Mouse (Mus musculus) c-Kit-positive CD71-negative TER-119-negative erythroid progenitor cells, embryonic 14.5 days (primary cell): Measurements from ENCODE around the gene Mtx1.
"Not testable (repeated sequence)": the region's sequence is repeated elsewhere in the genome, so short reads cannot be mapped to it uniquely, and the experiment has no call there.

Source experiments
- DNase-seq: peaks from one replicate; pipeline ENCODE4 v3.0.0-alpha.2; 2013; ENCODE audit warnings: low read depth

Gene Mtx1

DNA sequence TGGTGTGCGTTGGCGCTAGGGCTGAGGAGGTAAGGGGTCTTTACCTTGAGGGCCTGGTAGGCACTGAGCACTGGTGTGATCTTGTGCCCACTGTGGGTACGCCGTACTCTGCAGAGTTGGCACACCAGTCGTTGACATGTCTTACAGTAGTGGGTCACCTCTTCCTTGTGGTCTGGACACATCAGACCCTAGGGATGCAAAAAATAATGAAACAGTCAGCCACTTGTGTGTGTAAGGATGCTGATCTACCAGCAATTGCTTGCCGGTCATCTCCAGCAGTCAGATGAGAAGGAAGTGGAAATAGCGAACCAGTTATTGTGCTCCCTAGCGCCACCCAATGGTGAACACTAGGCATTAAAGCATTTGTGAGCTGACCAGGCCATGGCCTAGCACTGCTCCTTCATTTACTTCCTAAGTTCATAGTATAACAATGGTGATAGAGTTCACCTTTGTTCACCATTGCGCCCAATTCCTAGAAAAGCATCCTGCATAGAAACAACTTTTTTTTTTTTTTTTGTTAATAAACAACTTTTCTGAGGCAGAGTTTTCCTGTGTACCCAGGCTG is 15.5 kb upstream of the Mtx1 start:
- DNase-seq = peak; percentile 71

- no peak for DNase-seq
These were observed 11.6 kb upstream of the Mtx1 start for GRCm38 (mm10) chr3:89238494-89238893.

- no peak for DNase-seq
These were observed 10.8 kb upstream of the Mtx1 start for GRCm38 (mm10) chr3:89237682-89238081.

DNA sequence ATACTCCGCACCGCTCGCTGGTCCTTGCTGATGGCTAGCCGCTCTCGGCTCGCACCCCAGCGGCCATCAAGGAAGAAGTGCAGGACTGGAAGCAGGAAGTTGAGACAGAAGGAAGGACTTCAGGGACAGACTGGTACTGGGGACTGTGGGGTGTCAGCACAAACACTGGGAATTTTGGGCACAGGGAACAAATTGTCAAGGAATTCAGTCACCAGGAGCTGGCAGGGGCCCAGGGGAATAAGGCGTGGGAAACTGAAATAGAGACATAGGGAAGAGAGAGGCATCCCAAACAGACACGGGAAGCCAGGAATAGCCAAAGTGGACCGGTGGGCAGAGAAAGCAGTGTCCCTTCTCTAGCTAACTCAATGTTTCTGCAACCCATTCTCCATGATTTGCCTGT is 9.6 kb upstream of the Mtx1 start:
- no peak for DNase-seq

DNA sequence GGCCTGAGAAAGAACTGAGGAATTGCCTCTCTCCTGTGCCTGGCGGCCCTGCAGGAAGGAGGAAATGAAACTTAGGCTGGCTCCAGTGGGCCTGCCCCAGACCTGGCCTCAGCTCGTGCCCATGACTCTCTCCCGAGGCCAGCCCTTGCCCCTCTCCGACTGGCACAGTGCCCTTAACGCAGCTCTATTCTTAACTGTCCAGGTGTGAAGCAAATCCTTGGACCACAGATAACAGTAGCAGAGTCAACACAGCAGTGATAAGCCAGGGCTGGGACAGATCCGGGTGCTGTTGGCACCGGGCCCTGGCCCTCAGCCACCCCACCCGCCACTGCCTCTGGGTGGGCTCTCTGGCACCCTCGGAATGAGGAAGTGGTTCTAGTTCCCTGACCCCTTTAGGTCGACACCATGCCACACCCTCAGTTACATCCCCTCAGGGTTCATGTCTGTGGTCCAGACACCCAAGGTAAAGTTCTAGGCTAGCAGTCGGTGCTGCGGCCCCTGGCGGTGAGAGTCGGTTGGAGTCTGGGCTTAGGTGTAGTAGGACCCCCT is 6.7 kb upstream of the Mtx1 start:
- no peak for DNase-seq

GRCm38 (mm10) chr3:89232614-89233013 is 5.7 kb upstream of the Mtx1 start:
- no peak for DNase-seq

GRCm38 (mm10) chr3:89231772-89232275 is 4.9 kb upstream of the Mtx1 start:
- DNase-seq = no peak

- DNase-seq = no peak
These were observed 4.5 kb upstream of the Mtx1 start for GRCm38 (mm10) chr3:89231345-89231744.

GRCm38 (mm10) chr3:89230561-89230960 is 3.7 kb upstream of the Mtx1 start:
- DNase-seq = no peak

DNA sequence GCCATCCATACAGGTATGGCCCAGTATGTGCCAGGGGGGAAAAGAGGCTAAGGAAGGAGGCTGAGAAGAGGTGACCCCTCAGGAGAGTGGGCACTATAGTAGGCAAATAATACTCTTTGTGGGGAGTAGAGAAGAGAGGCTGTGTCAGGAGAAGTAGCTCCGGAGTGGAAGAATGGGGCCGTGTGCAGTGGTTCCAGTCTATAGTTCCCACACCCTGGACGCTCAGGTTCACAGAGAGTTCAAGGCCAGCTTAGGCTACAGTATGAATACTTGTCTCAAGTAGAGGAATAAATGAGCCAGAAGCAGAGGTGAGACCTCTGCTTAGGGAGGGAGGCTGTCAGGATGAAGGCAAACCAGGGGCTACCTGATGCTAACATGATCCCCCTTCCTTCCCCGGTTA is 2.4 kb upstream of the Mtx1 start:
- DNase-seq = no peak

DNA sequence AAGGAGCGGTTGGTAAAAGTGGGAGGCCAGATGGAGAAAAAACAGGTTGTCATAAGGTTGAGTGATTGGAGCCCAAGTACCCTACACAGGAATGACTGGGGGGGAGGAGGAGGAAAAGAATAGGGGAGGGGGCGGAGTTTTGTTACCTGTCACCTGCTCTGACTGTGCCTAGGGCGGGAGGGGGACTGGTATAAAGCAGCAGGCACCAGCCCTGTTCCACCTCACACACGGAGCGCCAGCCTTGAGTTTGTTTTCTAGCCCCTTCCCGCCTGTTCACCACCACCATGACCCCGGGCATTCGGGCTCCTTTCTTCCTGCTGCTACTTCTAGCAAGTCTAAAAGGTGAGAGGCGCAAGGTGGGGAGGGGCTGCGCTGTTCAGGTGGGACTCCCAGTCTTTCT is 1.9 kb upstream of the Mtx1 start, which contains the start of gene Muc1:
Gene Muc1, plus strand, starts transcription at position 222 of the 400 bp plus-strand sequence.
- DNase-seq = no peak

GRCm38 (mm10) chr3:89228180-89228549 is 1.3 kb upstream of the Mtx1 start:
- DNase-seq = peak; percentile 72

DNA sequence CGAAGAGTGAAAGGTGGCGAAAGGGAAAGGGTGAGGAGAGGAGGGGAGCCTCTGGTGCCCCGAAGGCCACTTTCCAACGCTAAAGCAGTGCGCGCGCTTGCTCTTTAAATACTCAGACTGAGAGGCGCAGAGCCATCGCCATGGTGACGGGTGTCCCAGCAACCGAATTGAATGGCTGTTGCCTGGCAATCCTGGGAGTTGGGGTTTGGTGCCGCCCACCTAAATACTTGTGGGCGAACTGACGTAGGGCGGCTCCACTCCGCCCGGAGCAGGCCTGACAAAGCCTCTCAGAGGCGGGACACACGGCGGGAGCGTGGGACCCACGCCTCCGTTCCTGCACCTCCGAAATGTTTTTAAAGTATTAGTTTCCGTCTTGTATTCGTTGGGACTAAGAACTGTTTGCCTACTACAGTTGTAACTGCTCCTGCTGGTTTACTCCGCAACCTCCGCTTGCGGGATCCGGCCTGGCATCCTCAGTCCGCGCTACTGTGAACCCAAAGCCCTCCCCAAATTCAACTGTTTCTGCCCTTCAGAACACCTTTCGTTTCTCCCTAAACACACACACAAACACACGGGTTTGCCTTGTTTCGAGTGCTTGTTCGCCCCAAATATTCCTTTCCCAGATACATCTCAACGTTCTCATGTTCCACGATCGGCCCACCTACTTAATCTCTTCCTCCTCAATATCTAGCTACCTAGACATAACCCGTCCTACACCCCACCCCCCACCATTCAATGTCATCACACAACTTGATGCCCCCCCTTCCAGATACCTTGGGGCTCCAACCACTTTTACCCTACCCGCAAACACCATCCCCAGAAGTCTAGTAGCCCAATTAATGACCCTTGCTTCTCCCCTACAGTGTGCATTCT is 655 bp upstream of the Mtx1 start:
- DNase-seq = no peak

DNA sequence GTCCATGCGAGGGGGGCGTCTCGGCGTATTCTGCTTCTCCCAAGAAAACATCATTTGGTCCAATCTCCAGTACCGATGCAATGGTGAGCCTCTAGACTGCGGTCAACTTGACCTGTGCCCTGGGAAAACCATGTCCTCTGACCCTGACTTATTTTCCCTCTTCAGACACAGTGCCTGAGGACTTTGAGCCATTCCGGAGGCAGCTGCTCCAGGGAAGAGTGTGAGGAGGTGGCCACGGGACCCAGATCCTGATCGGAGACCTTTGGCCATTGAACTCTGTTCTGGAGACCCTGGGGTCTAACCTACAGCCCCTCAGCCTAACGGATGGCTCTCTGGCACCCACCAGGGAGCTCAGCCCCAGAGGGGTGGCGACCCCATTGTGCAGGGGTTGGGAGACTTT is 527 bp downstream of the Mtx1 start:
- DNase-seq = no peak

GRCm38 (mm10) chr3:89225918-89226317 is 970 bp downstream of the Mtx1 start:
- DNase-seq = no peak

GRCm38 (mm10) chr3:89225321-89225815 is 1.5 kb downstream of the Mtx1 start:
- DNase-seq = no peak

DNA sequence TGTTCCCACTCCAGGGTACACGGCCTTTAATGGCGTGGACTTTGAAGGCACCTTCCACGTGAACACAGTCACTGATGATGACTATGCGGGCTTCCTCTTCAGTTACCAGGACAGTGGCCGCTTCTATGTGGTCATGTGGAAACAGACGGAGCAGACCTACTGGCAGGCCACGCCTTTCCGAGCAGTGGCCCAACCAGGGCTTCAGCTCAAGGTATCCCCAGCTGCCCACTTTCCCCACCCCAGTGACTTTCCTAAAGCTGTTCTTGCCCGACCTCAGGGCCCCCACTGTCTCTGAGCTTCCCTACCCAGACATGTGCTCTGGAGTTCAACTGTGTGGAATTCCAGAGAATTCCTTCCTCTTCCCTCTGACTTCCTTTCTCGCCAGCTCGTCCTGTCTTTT is 2.1 kb downstream of the Mtx1 start:
- DNase-seq = no peak

DNA sequence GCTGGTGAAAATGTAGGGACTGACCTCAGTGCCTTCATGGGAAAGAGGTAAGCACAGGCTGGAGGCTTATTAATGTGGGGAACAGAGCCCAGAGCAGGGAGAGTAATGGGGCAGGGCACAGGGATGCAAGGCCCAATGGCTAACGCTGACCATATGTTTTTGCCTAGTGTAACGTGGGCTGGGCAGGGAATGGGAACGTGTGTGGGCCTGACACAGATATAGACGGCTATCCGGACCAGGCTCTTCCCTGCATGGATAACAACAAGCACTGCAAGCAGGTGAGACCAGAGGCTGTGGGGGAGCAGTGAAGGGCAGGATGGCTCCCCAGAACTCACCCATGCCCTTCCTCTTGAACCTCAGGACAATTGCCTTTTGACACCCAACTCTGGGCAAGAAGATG is 5.7 kb downstream of the Mtx1 start:
- no peak for DNase-seq

DNA sequence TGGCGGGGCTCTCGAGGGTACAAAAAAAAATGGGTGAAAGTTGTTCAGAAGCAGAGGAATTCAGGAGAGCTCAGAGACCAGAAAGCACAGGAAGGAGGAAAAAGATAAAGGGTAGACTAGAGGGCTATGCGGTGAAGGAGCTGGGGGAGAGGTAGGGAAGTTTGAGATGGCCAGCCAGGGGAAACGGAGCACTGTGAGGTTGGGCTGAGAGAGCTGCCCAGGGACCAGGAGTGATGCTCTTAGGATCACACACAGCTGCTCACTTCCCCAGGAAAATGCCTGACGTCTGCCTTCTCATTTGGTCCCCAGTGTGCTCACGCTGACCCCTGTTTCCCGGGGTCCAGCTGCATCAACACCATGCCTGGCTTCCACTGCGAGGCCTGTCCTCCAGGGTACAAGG is 7.3 kb downstream of the Mtx1 start:
- DNase-seq = no peak

GRCm38 (mm10) chr3:89218271-89218670 is 8.6 kb downstream of the Mtx1 start:
- DNase-seq = no peak

- not testable (repeated sequence) for DNase-seq
These were observed 10.5 kb downstream of the Mtx1 start for GRCm38 (mm10) chr3:89216407-89216806.

DNA sequence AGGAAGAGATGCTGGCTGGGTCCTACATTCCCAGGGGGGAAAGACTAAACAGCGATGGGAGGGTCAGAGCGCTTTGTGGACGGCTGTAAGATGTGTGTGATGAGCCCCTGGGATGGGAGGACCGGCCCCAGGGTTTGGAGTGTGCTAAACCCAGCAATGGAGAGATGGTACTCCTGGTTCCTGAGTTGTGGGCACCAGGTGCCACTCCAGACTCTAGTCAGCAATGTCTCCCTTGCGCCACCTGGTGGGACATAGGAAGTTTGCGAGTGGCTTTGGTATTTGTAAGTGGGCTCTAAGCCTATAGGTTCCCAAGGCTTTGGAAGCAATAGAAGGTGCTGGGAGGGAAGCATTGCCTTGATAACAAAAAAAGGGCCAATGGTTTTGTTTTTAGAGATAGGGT is 11.0 kb downstream of the Mtx1 start:
- DNase-seq = peak; percentile 91
